Mouse (Mus musculus) midbrain, embryonic 12.5 days (tissue): ENCODE measurements around the gene Mrpl46. TPM values are rescaled to one million over a fixed set of nuclear protein-coding genes. Genes with fewer than 3 reads are reported as not detected.

Experiments used
- polyA plus RNA-seq: library from polyadenylated mRNA; unstranded; fragments of >200 nt; fragmentation: Nextera tagmentation; extraction: Ambion mirVana; gene quantifications from 2 replicates; pipeline ENCODE4 v1.2.1, GENCODE M21; 2016

Gene Mrpl46
- polyA plus RNA-seq, 1 experiment from 2014 or later: 64.0 TPM

Other genes starting within 250 kb of the Mrpl46 start
- gene Ntrk3, start 45.5 kb downstream of the Mrpl46 start, polyA plus RNA-seq: 7.4 and 9.3 TPM in 2 replicates
- 68.3 and 71.4 TPM in 2 replicates for gene Mrps11, start 412 bp downstream of the Mrpl46 start, polyA plus RNA-seq
- 21.2 and 21.3 TPM in 2 replicates for gene Det1, start 63.7 kb upstream of the Mrpl46 start, polyA plus RNA-seq
- gene Aen, start 112.3 kb upstream of the Mrpl46 start, polyA plus RNA-seq: 50.1 and 51.3 TPM in 2 replicates
- 0.36 and 0.45 TPM in 2 replicates for gene Isg20, start 129.9 kb upstream of the Mrpl46 start, polyA plus RNA-seq